Mouse (Mus musculus): Measurements from ENCODE around the gene Kcnj2. TPM values are rescaled to one million over a fixed set of nuclear protein-coding genes. Genes with fewer than 3 reads are reported as not detected.

The Kcnj2 gene
- polyA plus RNA-seq, 1 experiment from 2014 or later = 0.51 TPM

DNA sequence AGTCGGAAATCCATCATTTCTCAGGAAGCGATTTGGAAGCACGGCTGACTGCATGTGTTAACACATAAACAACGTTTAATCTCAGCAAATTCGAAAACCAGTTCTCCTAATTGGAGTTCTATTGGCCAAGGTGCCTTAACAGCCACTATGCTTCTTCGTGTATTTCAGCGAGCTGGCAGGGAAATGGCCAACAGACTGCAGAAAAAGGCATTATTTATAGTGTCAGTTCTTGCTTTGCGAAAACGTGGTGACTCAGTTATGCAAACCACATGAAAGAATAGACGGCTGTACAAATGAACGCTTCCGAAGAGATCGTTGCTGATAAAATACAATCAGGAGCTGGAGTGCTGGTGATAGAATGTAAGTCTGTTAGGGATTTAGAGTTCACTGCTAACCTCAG lies 9.9 kb upstream of the Kcnj2 start:
- Histone ChIP-seq H3K4me3 (ENCODE audit: low read depth, low read length) (no peak overlapping the region), H3K4me1 (ENCODE audit: control insufficient read depth, insufficient read depth, low read length) (no peaks in the 10 kb centered on the region), H3K27ac (ENCODE audit: low read depth, low read length) (no peak overlapping the region), H3K9me3 (ENCODE audit: control insufficient read depth, low read length) (no peaks in the 10 kb centered on the region), H3K27me3 (ENCODE audit: control insufficient read depth, insufficient read depth, low read length) (no peaks in the 10 kb centered on the region), H3K36me3 (ENCODE audit: control insufficient read depth, insufficient read depth, low read length) (no peaks in the 10 kb centered on the region), H3K4me2 (no peak overlapping the region), H3K9ac (ENCODE audit: low read length) (no peak overlapping the region)
- no peak for ATAC-seq (ENCODE audit: low FRiP score)
- WGBS = 87% methylated on average over 13 of the region's 13 CpGs
- DNase-seq (ENCODE audit: low spot score, missing footprints) = peak; percentile 51

DNA sequence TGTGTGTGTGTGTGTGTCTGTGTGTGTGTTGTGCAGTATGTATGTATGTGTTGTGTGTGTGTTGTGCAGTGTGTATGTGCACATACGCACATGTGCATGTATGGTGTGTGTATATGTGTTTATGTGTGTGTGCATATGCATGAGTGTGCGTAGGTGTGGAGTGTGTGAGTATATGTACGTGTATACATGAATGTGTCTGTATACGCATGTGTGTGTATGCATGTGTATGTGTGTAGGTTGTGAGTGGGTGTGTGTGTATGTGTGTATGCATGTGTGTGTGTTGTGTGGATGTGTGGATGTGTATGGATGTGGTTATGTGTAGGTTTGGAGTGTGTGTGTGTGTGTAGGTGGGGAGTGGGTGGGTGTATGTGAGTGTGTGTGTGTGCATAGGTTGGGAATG lies 8.5 kb upstream of the Kcnj2 start:
- DNase-seq (ENCODE audit: low spot score, missing footprints) = no peak
- Histone ChIP-seq H3K4me2 (no peak overlapping the region), H3K27me3 (ENCODE audit: control insufficient read depth, insufficient read depth, low read length) (no peaks in the 10 kb centered on the region), H3K9me3 (ENCODE audit: control insufficient read depth, low read length) (no peaks in the 10 kb centered on the region), H3K4me1 (ENCODE audit: control insufficient read depth, insufficient read depth, low read length) (no peaks in the 10 kb centered on the region), H3K4me3 (ENCODE audit: low read depth, low read length) (no peak overlapping the region), H3K36me3 (ENCODE audit: control insufficient read depth, insufficient read depth, low read length) (no peaks in the 10 kb centered on the region), H3K27ac (ENCODE audit: low read depth, low read length) (no peak overlapping the region), H3K9ac (ENCODE audit: low read length) (no peak overlapping the region)
- 92% methylated on average over 4 of the region's 4 CpGs for WGBS
- ATAC-seq (ENCODE audit: low FRiP score) = no peak

DNA sequence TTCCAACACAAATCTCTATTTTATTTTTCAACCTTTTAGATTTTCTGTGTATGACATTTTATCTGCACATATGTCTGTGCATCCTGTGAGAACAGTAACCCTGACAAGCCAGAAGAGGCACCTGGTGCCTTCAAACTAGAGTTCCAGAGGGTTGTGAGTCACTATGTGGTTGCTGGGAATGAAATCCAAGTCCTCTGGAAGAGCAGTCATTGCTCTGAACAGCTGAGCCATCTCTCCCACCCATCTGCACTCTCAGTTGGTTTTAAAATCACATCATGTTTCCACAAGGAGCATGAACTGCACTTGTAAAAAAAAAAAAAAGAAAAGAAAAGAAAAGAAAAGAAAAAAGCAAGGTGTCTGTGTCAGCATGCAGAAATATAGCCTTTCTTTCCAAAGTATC lies 6.5 kb upstream of the Kcnj2 start:
- Histone ChIP-seq H3K4me1 (ENCODE audit: control insufficient read depth, insufficient read depth, low read length) (no peaks in the 10 kb centered on the region), H3K9me3 (ENCODE audit: control insufficient read depth, low read length) (no peaks in the 10 kb centered on the region), H3K36me3 (ENCODE audit: control insufficient read depth, insufficient read depth, low read length) (no peaks in the 10 kb centered on the region), H3K27ac (ENCODE audit: low read depth, low read length) (no peak overlapping the region), H3K27me3 (ENCODE audit: control insufficient read depth, insufficient read depth, low read length) (no peaks in the 10 kb centered on the region), H3K9ac (ENCODE audit: low read length) (no peak overlapping the region), H3K4me2 (no peak overlapping the region), H3K4me3 (ENCODE audit: low read depth, low read length) (no peak overlapping the region)
- no peak for DNase-seq (ENCODE audit: low spot score, missing footprints)
- ATAC-seq (ENCODE audit: low FRiP score) = no peak

DNA sequence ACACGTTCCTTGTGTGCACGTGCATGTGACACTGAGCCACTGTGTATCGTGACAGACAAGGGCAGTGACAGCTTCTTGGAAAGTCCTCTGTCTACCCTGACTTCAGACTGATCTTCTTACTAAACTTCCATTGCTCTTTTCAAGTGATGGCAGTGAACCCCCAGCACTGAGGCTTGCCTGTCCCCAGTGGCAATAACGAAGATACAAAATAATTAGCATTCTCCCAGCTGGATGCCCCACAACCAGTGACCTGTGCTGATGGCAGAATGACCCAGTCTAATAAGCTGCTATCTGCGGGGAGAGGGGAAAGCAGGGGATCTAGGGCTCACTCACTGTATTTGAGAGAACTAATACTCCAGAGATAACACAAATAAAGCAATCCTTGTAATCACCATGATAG lies 5.7 kb upstream of the Kcnj2 start:
- H3K4me3 ChIP-seq (ENCODE audit: low read depth, low read length) = no peak overlapping the region
- no peak overlapping the region for H3K9ac ChIP-seq (ENCODE audit: low read length)
- H3K36me3 ChIP-seq (ENCODE audit: control insufficient read depth, insufficient read depth, low read length) = no peaks in the 10 kb centered on the region
- no peaks in the 10 kb centered on the region for H3K4me1 ChIP-seq (ENCODE audit: control insufficient read depth, insufficient read depth, low read length)
- WGBS = 52% methylated on average over 5 of the region's 5 CpGs
- ATAC-seq (ENCODE audit: low FRiP score) = no peak
- H3K27me3 ChIP-seq (ENCODE audit: control insufficient read depth, insufficient read depth, low read length) = no peaks in the 10 kb centered on the region
- H3K9me3 ChIP-seq (ENCODE audit: control insufficient read depth, low read length) = no peaks in the 10 kb centered on the region
- DNase-seq (ENCODE audit: low spot score, missing footprints) = no peak
- H3K4me2 ChIP-seq = no peak overlapping the region
- H3K27ac ChIP-seq (ENCODE audit: low read depth, low read length) = no peak overlapping the region

DNA sequence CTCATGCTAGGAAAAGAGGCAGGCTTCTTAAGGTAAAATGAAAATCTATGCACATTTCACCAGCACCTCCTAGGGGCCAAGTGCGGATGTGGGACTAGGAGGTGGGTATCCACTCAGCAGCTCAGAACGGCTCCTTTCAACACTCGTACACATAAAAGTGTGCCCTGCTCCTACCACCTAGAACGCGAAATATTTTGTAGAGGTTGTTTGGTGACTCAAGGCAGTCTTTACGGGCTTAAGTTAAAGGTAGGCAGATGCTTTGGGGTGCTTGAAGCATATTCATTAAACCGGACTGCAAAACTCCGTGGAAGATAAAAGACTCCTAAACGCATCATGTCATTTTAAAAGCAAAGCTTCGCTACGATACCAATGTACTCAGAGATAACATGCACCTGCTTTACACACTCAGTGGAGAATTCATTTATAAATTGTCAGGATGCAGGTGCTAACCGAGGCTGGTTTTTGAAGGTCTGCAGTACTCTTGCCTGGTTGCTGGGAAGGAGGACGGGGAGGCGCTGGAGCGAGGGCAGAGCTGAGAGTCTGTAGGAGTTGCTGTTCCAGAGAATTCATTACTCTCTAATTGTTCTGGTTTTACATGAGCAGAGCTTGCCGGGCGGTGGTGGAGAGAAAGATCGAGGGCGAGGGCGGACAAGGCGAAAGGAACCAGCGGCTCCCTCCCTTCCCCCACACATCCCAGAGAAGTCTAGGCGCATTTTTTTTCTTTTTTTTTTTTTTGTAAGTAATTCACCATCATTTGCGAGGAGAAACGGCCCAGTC lies 1.0 kb upstream of the Kcnj2 start:
- ATAC-seq (ENCODE audit: low FRiP score) (peak; percentile 43), DNase-seq (ENCODE audit: low spot score, missing footprints) (peak; percentile 96)
- WGBS = under 1% methylated on average over 25 of the region's 25 CpGs
- H3K27me3 ChIP-seq (ENCODE audit: control insufficient read depth, insufficient read depth, low read length) = peaks cover 6% of the 10 kb centered on the region
- H3K36me3 ChIP-seq (ENCODE audit: control insufficient read depth, insufficient read depth, low read length) = no peaks in the 10 kb centered on the region
- no peaks in the 10 kb centered on the region; the same call in 1 of the 2 replicates for H3K4me1 ChIP-seq (ENCODE audit: control insufficient read depth, insufficient read depth, low read length)
- peak overlapping the region; percentile 40 for H3K9ac ChIP-seq (ENCODE audit: low read length)
- H3K4me3 ChIP-seq (ENCODE audit: low read depth, low read length) = peak overlapping the region; percentile 58
- H3K9me3 ChIP-seq (ENCODE audit: control insufficient read depth, low read length) = no peaks in the 10 kb centered on the region
- no peak overlapping the region for H3K27ac ChIP-seq (ENCODE audit: low read depth, low read length)
- peak overlapping the region; percentile 69 for H3K4me2 ChIP-seq

DNA sequence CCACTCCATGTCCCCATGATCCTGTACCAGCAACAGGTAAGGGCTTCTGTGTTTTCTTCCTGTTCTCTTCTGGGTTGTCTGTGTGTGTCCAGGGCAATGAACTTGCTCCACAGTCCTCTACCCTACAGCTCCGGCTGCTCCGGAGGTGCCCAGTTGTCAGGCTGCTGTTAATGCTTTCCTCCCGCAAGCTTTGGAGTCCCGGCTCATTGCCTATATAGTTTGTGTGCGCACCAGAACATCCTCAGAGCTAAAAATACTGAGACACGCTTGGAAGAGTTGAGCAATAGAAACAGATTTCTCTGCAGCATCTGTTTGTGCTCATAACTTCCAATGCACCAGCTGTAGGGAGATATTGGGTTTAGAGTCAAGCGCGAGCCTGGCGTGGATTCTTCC lies 331 bp downstream of the Kcnj2 start:
- 0% methylated on average over 9 of the region's 9 CpGs for WGBS
- peak overlapping the region; percentile 69 for H3K4me2 ChIP-seq
- no peak overlapping the region for H3K27ac ChIP-seq (ENCODE audit: low read depth, low read length)
- no peak for DNase-seq (ENCODE audit: low spot score, missing footprints)
- peak; percentile 79 for ATAC-seq (ENCODE audit: low FRiP score)
- peak overlapping the region; percentile 39 for H3K9ac ChIP-seq (ENCODE audit: low read length)
- H3K9me3 ChIP-seq (ENCODE audit: control insufficient read depth, low read length) = no peaks in the 10 kb centered on the region
- H3K36me3 ChIP-seq (ENCODE audit: control insufficient read depth, insufficient read depth, low read length) = no peaks in the 10 kb centered on the region
- H3K4me1 ChIP-seq (ENCODE audit: control insufficient read depth, insufficient read depth, low read length) = no peaks in the 10 kb centered on the region; the same call in 1 of the 2 replicates
- H3K27me3 ChIP-seq (ENCODE audit: control insufficient read depth, insufficient read depth, low read length) = peaks cover 6% of the 10 kb centered on the region
- peak overlapping the region; percentile 58 for H3K4me3 ChIP-seq (ENCODE audit: low read depth, low read length)

DNA sequence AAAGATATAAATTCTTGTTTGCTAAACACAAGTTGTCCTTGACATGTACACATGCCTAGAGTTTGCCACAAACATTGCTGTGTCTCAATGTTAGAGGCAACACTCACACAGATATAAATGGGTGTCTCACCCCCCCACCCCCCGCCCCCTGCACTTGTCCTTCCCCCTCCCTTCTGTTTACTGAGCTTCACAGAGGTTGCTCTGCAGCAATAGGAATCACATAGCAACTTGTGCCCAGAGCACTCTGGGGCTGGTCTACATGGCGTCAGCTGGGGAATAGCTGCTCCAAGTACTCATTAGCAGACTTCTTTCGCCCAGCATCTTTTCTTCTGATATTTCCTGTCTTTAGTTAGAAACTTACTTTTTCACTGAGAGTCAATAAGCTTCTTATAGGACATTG lies 1.8 kb downstream of the Kcnj2 start:
- peak; percentile 62 for DNase-seq (ENCODE audit: low spot score, missing footprints)
- Histone ChIP-seq H3K9ac (ENCODE audit: low read length) (no peak overlapping the region), H3K36me3 (ENCODE audit: control insufficient read depth, insufficient read depth, low read length) (no peaks in the 10 kb centered on the region), H3K4me2 (no peak overlapping the region), H3K4me3 (ENCODE audit: low read depth, low read length) (no peak overlapping the region), H3K27me3 (ENCODE audit: control insufficient read depth, insufficient read depth, low read length) (peaks cover 6% of the 10 kb centered on the region), H3K4me1 (ENCODE audit: control insufficient read depth, insufficient read depth, low read length) (no peaks in the 10 kb centered on the region; the same call in 1 of the 2 replicates), H3K9me3 (ENCODE audit: control insufficient read depth, low read length) (no peaks in the 10 kb centered on the region), H3K27ac (ENCODE audit: low read depth, low read length) (no peak overlapping the region)
- 64% methylated on average over 3 of the region's 3 CpGs for WGBS
- no peak for ATAC-seq (ENCODE audit: low FRiP score)

DNA sequence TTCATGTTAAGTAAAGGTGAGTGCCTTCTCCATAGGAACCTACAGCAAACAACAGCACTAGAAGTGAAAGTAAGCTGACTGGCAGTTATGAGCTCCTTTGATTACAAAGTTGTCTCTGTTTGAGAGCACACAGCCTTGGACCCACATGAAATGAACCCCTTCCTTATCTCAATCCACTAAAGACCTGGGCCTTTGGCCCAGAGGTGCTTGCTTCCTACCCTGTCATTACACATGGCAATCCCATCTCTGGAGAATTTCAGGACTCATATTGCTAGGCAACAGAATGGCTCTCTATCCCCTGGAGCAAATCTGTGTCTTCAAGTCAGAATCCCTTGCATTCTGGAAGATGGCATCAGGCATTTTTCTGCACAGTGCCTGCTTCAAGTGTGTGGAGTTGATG lies 4.5 kb downstream of the Kcnj2 start:
- H3K9ac ChIP-seq (ENCODE audit: low read length) = no peak overlapping the region
- ATAC-seq (ENCODE audit: low FRiP score) = no peak
- peaks cover 6% of the 10 kb centered on the region for H3K27me3 ChIP-seq (ENCODE audit: control insufficient read depth, insufficient read depth, low read length)
- no peaks in the 10 kb centered on the region; the same call in 1 of the 2 replicates for H3K4me1 ChIP-seq (ENCODE audit: control insufficient read depth, insufficient read depth, low read length)
- H3K27ac ChIP-seq (ENCODE audit: low read depth, low read length) = no peak overlapping the region
- no peaks in the 10 kb centered on the region for H3K9me3 ChIP-seq (ENCODE audit: control insufficient read depth, low read length)
- H3K4me2 ChIP-seq = no peak overlapping the region
- peak; percentile 51 for DNase-seq (ENCODE audit: low spot score, missing footprints)
- no peak overlapping the region for H3K4me3 ChIP-seq (ENCODE audit: low read depth, low read length)
- H3K36me3 ChIP-seq (ENCODE audit: control insufficient read depth, insufficient read depth, low read length) = no peaks in the 10 kb centered on the region

DNA sequence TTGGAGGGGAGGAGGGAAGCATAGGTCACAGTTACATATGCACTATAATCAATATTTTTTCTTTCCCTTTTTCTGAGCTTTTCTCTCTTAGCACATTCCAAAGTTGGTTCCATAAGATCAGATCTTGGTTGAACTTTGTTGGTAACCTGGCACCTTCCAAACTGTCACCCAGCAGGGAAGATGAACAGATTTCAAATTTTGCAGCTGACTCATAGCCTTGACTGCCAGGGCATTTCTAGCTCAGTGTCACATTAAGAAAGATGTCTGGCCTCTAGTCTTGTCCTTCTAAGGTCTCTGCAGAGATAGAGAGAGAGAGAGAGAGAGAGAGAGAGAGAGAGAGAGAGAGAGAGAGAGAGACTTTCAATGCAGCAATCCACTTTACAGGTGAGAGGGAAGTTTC lies 8.2 kb downstream of the Kcnj2 start:
- ATAC-seq (ENCODE audit: low FRiP score) (no peak), DNase-seq (ENCODE audit: low spot score, missing footprints) (no peak)
- Histone ChIP-seq H3K27me3 (ENCODE audit: control insufficient read depth, insufficient read depth, low read length) (no peaks in the 10 kb centered on the region), H3K4me3 (ENCODE audit: low read depth, low read length) (no peak overlapping the region), H3K9me3 (ENCODE audit: control insufficient read depth, low read length) (no peaks in the 10 kb centered on the region), H3K27ac (ENCODE audit: low read depth, low read length) (no peak overlapping the region), H3K9ac (ENCODE audit: low read length) (no peak overlapping the region), H3K4me2 (no peak overlapping the region), H3K36me3 (ENCODE audit: control insufficient read depth, insufficient read depth, low read length) (no peaks in the 10 kb centered on the region), H3K4me1 (ENCODE audit: control insufficient read depth, insufficient read depth, low read length) (no peaks in the 10 kb centered on the region)
